Mouse (Mus musculus) hematopoietic stem cell, adult 5-6 weeks (primary cell): ENCODE measurements around the gene Slu7. TPM values are rescaled to one million over a fixed set of nuclear protein-coding genes. Genes with fewer than 3 reads are reported as not detected.
A peak's percentile ranks its signal among the peaks of the same experiment; 100 is the strongest.

Source experiments
- ATAC-seq, 2 experiments: fragments of 125-278 bp in 1 of 2; replicated peaks in 1 of 2; 2 replicates each; pipeline ENCODE4 v1.8.0; 2016 to 2017; ENCODE audit warnings: inconsistent platforms in 2 of 2, mild to moderate bottlenecking in 2 of 2, moderate number of reproducible peaks in 2 of 2, low read depth in 1 of 2, moderate TSS enrichment in 1 of 2; ENCODE audit not compliant: low FRiP score in 2 of 2, poor library complexity in 2 of 2, severe bottlenecking in 2 of 2, insufficient read depth in 1 of 2, low TSS enrichment in 1 of 2
- total RNA-seq: library from RNA; stranded (forward); fragments of 172-1452, 232-1000 nt; gene quantifications from 2 replicates; pipeline ENCODE4 v1.2.3, GENCODE M21; 2017

Gene Slu7
- 93.5 and 112 TPM in 2 replicates for total RNA-seq

GRCm38 (mm10) chr11:43433254-43434023, at the start of gene Slu7:
TSS of gene Slu7 (plus strand) at chr11:43433744.
- peak; percentile 92 to 96 for ATAC-seq

GRCm38 (mm10) chr11:43385055-43385649, 48.4 kb upstream of the Slu7 start:
- ATAC-seq, result peak; percentile 92 to 95

GRCm38 (mm10) chr11:43385716-43386115, 47.8 kb upstream of the Slu7 start:
- ATAC-seq, result peak in 1 of 2 experiments; percentile 11; a peak in 1 of 4 replicates

- ATAC-seq, result no peak
These were observed 46.3 kb upstream of the Slu7 start for GRCm38 (mm10) chr11:43387004-43387880.

GRCm38 (mm10) chr11:43388122-43389097, 45.1 kb upstream of the Slu7 start:
- no peak for ATAC-seq

GRCm38 (mm10) chr11:43389118-43389517, 44.4 kb upstream of the Slu7 start:
- ATAC-seq, result no peak

GRCm38 (mm10) chr11:43392757-43393156, 40.8 kb upstream of the Slu7 start:
- no peak for ATAC-seq

GRCm38 (mm10) chr11:43393325-43393724, 40.2 kb upstream of the Slu7 start:
- ATAC-seq, result no peak

GRCm38 (mm10) chr11:43395073-43395948, 38.2 kb upstream of the Slu7 start:
- peak; percentile 35 to 46; a peak in 2 of 4 replicates for ATAC-seq

GRCm38 (mm10) chr11:43396246-43396645, 37.3 kb upstream of the Slu7 start:
- ATAC-seq, result no peak

GRCm38 (mm10) chr11:43396672-43397071, 36.9 kb upstream of the Slu7 start:
- ATAC-seq, result no peak

- peak; percentile 65 to 67; a peak in 3 of 4 replicates for ATAC-seq
These were observed 34.2 kb upstream of the Slu7 start for GRCm38 (mm10) chr11:43399297-43399696.

- ATAC-seq, result no peak
These were observed 33.4 kb upstream of the Slu7 start for GRCm38 (mm10) chr11:43400131-43400530.

- no peak for ATAC-seq
These were observed 29.3 kb upstream of the Slu7 start for GRCm38 (mm10) chr11:43404150-43404807.

GRCm38 (mm10) chr11:43408888-43409287, 24.7 kb upstream of the Slu7 start:
- no peak for ATAC-seq

GRCm38 (mm10) chr11:43410291-43410690, 23.3 kb upstream of the Slu7 start:
- ATAC-seq, result no peak
